Mouse (Mus musculus): Measurements from ENCODE around the gene Chst7.

DNA sequence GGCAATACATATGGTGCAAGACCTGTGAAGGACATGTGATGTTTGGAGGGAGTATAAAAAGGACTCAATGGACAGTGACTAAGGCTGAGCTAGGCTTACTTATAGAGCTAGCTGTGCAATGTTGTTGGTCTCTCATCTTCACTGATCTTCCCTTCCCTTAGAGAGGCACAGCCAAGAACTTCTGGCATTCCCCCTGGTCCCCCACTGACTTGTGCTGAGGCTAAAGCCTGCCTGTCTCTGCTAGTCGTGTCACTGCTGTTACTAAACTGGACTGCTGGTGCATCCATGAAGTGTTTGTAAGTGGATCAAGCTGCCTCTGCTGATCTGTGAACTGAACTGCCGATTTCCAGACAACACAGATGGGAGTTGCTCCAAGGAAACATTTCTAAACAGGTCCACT is 66.1 kb downstream of the Chst7 start:
- TF ChIP-seq CTCF (IDR thresholded peaks at IDR 0.05; ENCODE audit: control insufficient read depth, insufficient read depth, low read length) = no peak
- TF ChIP-seq POLR2A (IDR thresholded peaks at IDR 0.05; ENCODE audit: borderline replicate concordance, control insufficient read depth, low read depth, low read length) = no peak

All from bone marrow, adult 2 months (tissue).